In the genomic region with DNA sequence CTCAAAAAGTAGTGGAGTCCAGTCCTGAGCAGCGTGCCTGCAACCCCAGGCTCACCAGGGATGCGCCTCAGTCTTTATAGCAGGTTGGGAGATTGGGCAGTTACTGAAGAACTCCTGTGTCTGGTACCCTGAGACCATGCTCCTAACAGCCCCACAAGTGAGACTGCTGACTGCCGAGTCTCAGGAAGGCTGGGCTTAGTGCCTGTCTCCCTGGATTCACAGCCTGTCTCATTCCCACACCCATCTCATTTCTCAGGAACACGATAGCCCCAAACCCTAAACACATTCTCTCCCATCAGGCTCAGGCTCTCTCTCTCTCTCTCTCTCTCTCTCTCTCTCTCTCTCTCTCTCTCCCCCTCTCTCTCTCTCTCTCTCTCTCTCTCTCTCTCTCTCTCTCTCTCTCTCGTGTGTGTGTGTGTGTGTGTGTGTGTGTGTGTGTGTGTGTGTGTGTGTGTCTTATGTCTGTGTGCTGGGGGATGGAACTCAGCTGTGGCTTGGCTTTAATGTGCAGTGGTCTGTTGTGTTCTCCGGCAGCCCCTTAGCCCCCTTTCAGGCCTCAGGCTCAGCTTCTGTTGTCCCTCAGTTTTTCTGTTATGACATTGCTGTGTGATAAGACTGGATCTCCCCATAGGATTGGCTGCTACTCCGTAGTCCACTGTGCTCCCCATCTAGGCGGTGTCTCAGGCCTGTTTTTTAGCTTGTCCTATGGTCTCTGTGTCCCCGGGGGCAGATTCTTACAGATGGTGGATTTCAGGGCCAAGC, we compare ENCODE assay signal across 10 mouse cellular contexts. TPM values are rescaled to one million over a fixed set of nuclear protein-coding genes. Genes with fewer than 3 reads are reported as not detected.
DNase-seq lines count a peak whose midpoint lies in the region; ATAC-seq and TF ChIP-seq lines count a peak whose summit lies in the region.
"Had no signal": no experiment of that assay in that cellular context is flagged by ENCODE, and none has a peak within 500 bp of the region (broad histone marks: within the 10 kb centered on the region; RNA-seq: fewer than 3 reads in every experiment).

No protein-coding gene starts in this region.

- H3K9ac ChIP-seq in heart, embryonic 14.5 days (ENCODE audit: low read length), result peak overlapping the region; percentile 49; the same call in 1 of the 2 replicates
- no peak overlapping the region for H3K9ac ChIP-seq in lung, postnatal 0 days (replicated peaks; ENCODE audit: low read depth)
- no peak overlapping the region for H3K9ac ChIP-seq in hindbrain, postnatal 0 days (replicated peaks; ENCODE audit: low read length)
- H3K9ac ChIP-seq in stomach, embryonic 14.5 days (replicated peaks; ENCODE audit: low read depth, low read length), result no peak overlapping the region
- H3K9ac ChIP-seq: liver, embryonic 14.5 days had no signal

- peaks cover 32% of the 10 kb centered on the region for H3K36me3 ChIP-seq in heart, embryonic 14.5 days (ENCODE audit: control insufficient read depth, insufficient read depth, low read length)
- H3K36me3 ChIP-seq in lung, postnatal 0 days (ENCODE audit: insufficient read depth, low read length), result peaks cover 14% of the 10 kb centered on the region; the same call in 1 of the 2 replicates
- peaks cover 25% of the 10 kb centered on the region for H3K36me3 ChIP-seq in hindbrain, postnatal 0 days (ENCODE audit: insufficient read depth, low read length)
- peaks cover 28% of the 10 kb centered on the region for H3K36me3 ChIP-seq in stomach, embryonic 14.5 days (ENCODE audit: control insufficient read depth, insufficient read depth, low read length)

- WGBS in heart, embryonic 14.5 days, result 43% methylated on average over 9 of the region's 9 CpGs
- 57% methylated on average over 9 of the region's 9 CpGs for WGBS in lung, postnatal 0 days
- WGBS in hindbrain, postnatal 0 days, result 42% methylated on average over 9 of the region's 9 CpGs
- WGBS in stomach, embryonic 14.5 days, result 53% methylated on average over 9 of the region's 9 CpGs

- H3K27ac ChIP-seq in heart, embryonic 14.5 days (replicated peaks in 1 of 2; ENCODE audit: control insufficient read depth in 1 of 2, insufficient read depth in 1 of 2, low read depth in 2 of 2, low read length in 2 of 2), result peak overlapping the region; percentile 46 to 77
- H3K27ac ChIP-seq in lung, postnatal 0 days (ENCODE audit: low read length), result peak overlapping the region; percentile 47
- H3K27ac ChIP-seq in hindbrain, postnatal 0 days, result peak overlapping the region; percentile 65
- peak overlapping the region; percentile 78; the same call in 1 of the 2 replicates for H3K27ac ChIP-seq in stomach, embryonic 14.5 days (ENCODE audit: low read length)
- H3K27ac ChIP-seq: heart, embryonic 10.5 days; liver, embryonic 14.5 days had no signal

- H3K27me3 ChIP-seq in heart, embryonic 14.5 days (ENCODE audit: control insufficient read depth, insufficient read depth, low read length), result no peaks in the 10 kb centered on the region
- no peaks in the 10 kb centered on the region for H3K27me3 ChIP-seq in lung, postnatal 0 days (replicated peaks; ENCODE audit: insufficient read depth, low read length)
- no peaks in the 10 kb centered on the region for H3K27me3 ChIP-seq in hindbrain, postnatal 0 days (ENCODE audit: insufficient read depth, low read length)
- no peaks in the 10 kb centered on the region for H3K27me3 ChIP-seq in stomach, embryonic 14.5 days (ENCODE audit: control insufficient read depth, insufficient read depth, low read length)

- peaks cover 24 to 42% of the 10 kb centered on the region in 2 experiments for H3K4me1 ChIP-seq in heart, embryonic 14.5 days (ENCODE audit: control insufficient read depth in 2 of 2, insufficient read depth in 2 of 2, low read length in 2 of 2)
- H3K4me1 ChIP-seq in lung, postnatal 0 days (ENCODE audit: insufficient read depth, low read depth, low read length), result peaks cover 3% of the 10 kb centered on the region; the same call in 1 of the 2 replicates
- peaks cover 21% of the 10 kb centered on the region; the same call in 1 of the 2 replicates for H3K4me1 ChIP-seq in hindbrain, postnatal 0 days (ENCODE audit: insufficient read depth, low read length)
- peaks cover 18% of the 10 kb centered on the region for H3K4me1 ChIP-seq in stomach, embryonic 14.5 days (ENCODE audit: control insufficient read depth, insufficient read depth, low read length)

- no peak for TF ChIP-seq CTCF in lung, postnatal 0 days (IDR thresholded peaks at IDR 0.05)
- TF ChIP-seq CTCF in hindbrain, postnatal 0 days (IDR thresholded peaks at IDR 0.05; ENCODE audit: low read depth), result no peak

- no peak overlapping the region for H3K4me3 ChIP-seq in heart, embryonic 14.5 days (ENCODE audit: control insufficient read depth in 1 of 2, insufficient read depth in 1 of 2, low read depth in 1 of 2, low read length in 2 of 2)
- no peak overlapping the region for H3K4me3 ChIP-seq in lung, postnatal 0 days (ENCODE audit: low read depth, low read length)
- H3K4me3 ChIP-seq in hindbrain, postnatal 0 days (ENCODE audit: low read length), result no peak overlapping the region
- no peak overlapping the region for H3K4me3 ChIP-seq in stomach, embryonic 14.5 days (ENCODE audit: low read depth, low read length)
- H3K4me3 ChIP-seq: heart, embryonic 10.5 days had no signal

- no peak for TF ChIP-seq EP300 in lung, postnatal 0 days (IDR thresholded peaks at IDR 0.05)

- H3K4me2 ChIP-seq in heart, embryonic 14.5 days (ENCODE audit: low read length), result 0 out of 2 replicates have a peak overlapping the region, but pooled peaks have one; percentile 15
- no peak overlapping the region for H3K4me2 ChIP-seq in lung, postnatal 0 days (replicated peaks; ENCODE audit: low read depth, low read length)
- H3K4me2 ChIP-seq in hindbrain, postnatal 0 days (ENCODE audit: low read depth, low read length), result no peak overlapping the region
- H3K4me2 ChIP-seq in stomach, embryonic 14.5 days (replicated peaks; ENCODE audit: low read depth, low read length), result no peak overlapping the region

- no peaks in the 10 kb centered on the region for H3K9me3 ChIP-seq in heart, embryonic 14.5 days (ENCODE audit: control insufficient read depth, low read length)
- no peaks in the 10 kb centered on the region for H3K9me3 ChIP-seq in lung, postnatal 0 days (ENCODE audit: low read length)
- H3K9me3 ChIP-seq in hindbrain, postnatal 0 days (ENCODE audit: low read length), result no peaks in the 10 kb centered on the region
- H3K9me3 ChIP-seq in stomach, embryonic 14.5 days (ENCODE audit: control insufficient read depth, low read depth, low read length), result no peaks in the 10 kb centered on the region
- H3K9me3 ChIP-seq: heart, embryonic 10.5 days had no signal

- peak; percentile 14; the same call in 1 of the 2 replicates for ATAC-seq in heart, embryonic 14.5 days (ENCODE audit: insufficient number of reproducible peaks, insufficient read depth, low FRiP score, low read depth)
- peak; percentile 37 for ATAC-seq in lung, postnatal 0 days
- no peak for ATAC-seq in hindbrain, postnatal 0 days
- peak; percentile 63; the same call in 1 of the 2 replicates for ATAC-seq in stomach, embryonic 14.5 days (ENCODE audit: insufficient number of reproducible peaks, insufficient read depth, low FRiP score, low read depth)
- no peak for ATAC-seq in CD4-positive, CD25-positive, alpha-beta regulatory T cell, adult 4 months

- no peak for DNase-seq in heart, adult 11 months
- DNase-seq in lung, postnatal 0 days (ENCODE audit: low spot score), result peak; percentile 51
- DNase-seq in lung, adult 18-20 months, result no peak
- peak; percentile 11 for DNase-seq in hindbrain, postnatal 0 days (ENCODE audit: low spot score)
- no peak for DNase-seq in thymus, postnatal 14 days

RNA-seq across cellular contexts. Expression of gene Klc1, which starts 11.3 kb away (rescaled TPM):
- polyA plus RNA-seq in heart, embryonic 14.5 days (2014; fragmentation: Nextera tagmentation; extraction: Ambion mirVana), result 98.9 and 118 TPM in 2 replicates
- 86.1 and 89.6 TPM in 2 replicates for polyA plus RNA-seq in lung, postnatal 0 days (2015; fragmentation: Nextera tagmentation; extraction: Ambion mirVana)
- total RNA-seq in hindbrain, postnatal 0 days (2014; rRNA removed), result 421 and 496 TPM in 2 replicates
- polyA plus RNA-seq in hindbrain, postnatal 0 days (2015; fragmentation: Nextera tagmentation; extraction: Ambion mirVana), result 583 and 600 TPM in 2 replicates
- polyA plus RNA-seq in stomach, embryonic 14.5 days (2014; fragmentation: Nextera tagmentation; extraction: Ambion mirVana), result 111 and 120 TPM in 2 replicates
- polyA plus RNA-seq in CD4-positive, CD25-positive, alpha-beta regulatory T cell, adult 4 months (2017; shearing (Covaris generic)), result 10 to 100 TPM; 17.8 to 20.6 TPM

RNA-seq across cellular contexts. Expression of gene Xrcc3, which starts 43.7 kb away (rescaled TPM):
- 5.7 and 7.0 TPM in 2 replicates for polyA plus RNA-seq in heart, embryonic 14.5 days (2014; fragmentation: Nextera tagmentation; extraction: Ambion mirVana)
- 1.8 and 2.1 TPM in 2 replicates for polyA plus RNA-seq in lung, postnatal 0 days (2015; fragmentation: Nextera tagmentation; extraction: Ambion mirVana)
- total RNA-seq in hindbrain, postnatal 0 days (2014; rRNA removed), result 16.8 and 17.4 TPM in 2 replicates
- 2.6 and 2.7 TPM in 2 replicates for polyA plus RNA-seq in hindbrain, postnatal 0 days (2015; fragmentation: Nextera tagmentation; extraction: Ambion mirVana)
- 13.7 and 15.4 TPM in 2 replicates for polyA plus RNA-seq in stomach, embryonic 14.5 days (2014; fragmentation: Nextera tagmentation; extraction: Ambion mirVana)
- 1 to 10 TPM; 3.8 to 4.7 TPM for polyA plus RNA-seq in CD4-positive, CD25-positive, alpha-beta regulatory T cell, adult 4 months (2017; shearing (Covaris generic))

RNA-seq across cellular contexts. Expression of gene Zfyve21, which starts 44.0 kb away (rescaled TPM):
- 88.3 and 89.3 TPM in 2 replicates for polyA plus RNA-seq in heart, embryonic 14.5 days (2014; fragmentation: Nextera tagmentation; extraction: Ambion mirVana)
- 160 and 163 TPM in 2 replicates for polyA plus RNA-seq in lung, postnatal 0 days (2015; fragmentation: Nextera tagmentation; extraction: Ambion mirVana)
- 43.4 and 44.3 TPM in 2 replicates for total RNA-seq in hindbrain, postnatal 0 days (2014; rRNA removed)
- 44.8 and 48.3 TPM in 2 replicates for polyA plus RNA-seq in hindbrain, postnatal 0 days (2015; fragmentation: Nextera tagmentation; extraction: Ambion mirVana)
- 129 and 135 TPM in 2 replicates for polyA plus RNA-seq in stomach, embryonic 14.5 days (2014; fragmentation: Nextera tagmentation; extraction: Ambion mirVana)
- polyA plus RNA-seq in CD4-positive, CD25-positive, alpha-beta regulatory T cell, adult 4 months (2017; shearing (Covaris generic)), result 1 to 10 TPM; 5.4 to 6.9 TPM

RNA-seq across cellular contexts. Expression of gene Apopt1, which starts 56.9 kb away (rescaled TPM):
- polyA plus RNA-seq in heart, embryonic 14.5 days (2014; fragmentation: Nextera tagmentation; extraction: Ambion mirVana), result 49.7 and 51.0 TPM in 2 replicates
- polyA plus RNA-seq in lung, postnatal 0 days (2015; fragmentation: Nextera tagmentation; extraction: Ambion mirVana), result 42.3 and 43.1 TPM in 2 replicates
- total RNA-seq in hindbrain, postnatal 0 days (2014; rRNA removed), result 23.6 and 28.1 TPM in 2 replicates
- 60.3 and 63.9 TPM in 2 replicates for polyA plus RNA-seq in hindbrain, postnatal 0 days (2015; fragmentation: Nextera tagmentation; extraction: Ambion mirVana)
- 56.1 and 60.8 TPM in 2 replicates for polyA plus RNA-seq in stomach, embryonic 14.5 days (2014; fragmentation: Nextera tagmentation; extraction: Ambion mirVana)
- polyA plus RNA-seq in CD4-positive, CD25-positive, alpha-beta regulatory T cell, adult 4 months (2017; shearing (Covaris generic)), result 10 to 100 TPM; 69.2 to 69.5 TPM

RNA-seq across cellular contexts. Expression of gene Bag5, which starts 56.9 kb away (rescaled TPM):
- 42.1 and 42.6 TPM in 2 replicates for polyA plus RNA-seq in heart, embryonic 14.5 days (2014; fragmentation: Nextera tagmentation; extraction: Ambion mirVana)
- 48.9 and 52.5 TPM in 2 replicates for polyA plus RNA-seq in lung, postnatal 0 days (2015; fragmentation: Nextera tagmentation; extraction: Ambion mirVana)
- 21.1 and 22.7 TPM in 2 replicates for total RNA-seq in hindbrain, postnatal 0 days (2014; rRNA removed)
- 60.1 and 64.3 TPM in 2 replicates for polyA plus RNA-seq in hindbrain, postnatal 0 days (2015; fragmentation: Nextera tagmentation; extraction: Ambion mirVana)
- 49.8 and 58.0 TPM in 2 replicates for polyA plus RNA-seq in stomach, embryonic 14.5 days (2014; fragmentation: Nextera tagmentation; extraction: Ambion mirVana)
- 10 to 100 TPM; 32.5 to 37.9 TPM for polyA plus RNA-seq in CD4-positive, CD25-positive, alpha-beta regulatory T cell, adult 4 months (2017; shearing (Covaris generic))

Comparison
In these comparisons a context has a peak if more than half of its experiments do, and no peak if none do; other contexts are left out.
1. DNase-seq: peak in lung, postnatal 0 days (single experiment) and hindbrain, postnatal 0 days (single experiment); none in heart, adult 11 months (single experiment), lung, adult 18-20 months (0 of 2) and thymus, postnatal 14 days (single experiment).
2. ATAC-seq: peak in heart, embryonic 14.5 days (single experiment), lung, postnatal 0 days (single experiment) and stomach, embryonic 14.5 days (single experiment); none in hindbrain, postnatal 0 days (single experiment) and CD4-positive, CD25-positive, alpha-beta regulatory T cell, adult 4 months (single experiment).
3. Peak in every context shown above with its lines, with median percentiles within 50 percentile points of each other: H3K27ac ChIP-seq.